Mouse (Mus musculus): ENCODE results near the gene Nfrkb.

The Nfrkb gene

GRCm38 (mm10) chr9:31430011-31430410, 44.0 kb downstream of the Nfrkb start:
- no peak for DNase-seq

DNA sequence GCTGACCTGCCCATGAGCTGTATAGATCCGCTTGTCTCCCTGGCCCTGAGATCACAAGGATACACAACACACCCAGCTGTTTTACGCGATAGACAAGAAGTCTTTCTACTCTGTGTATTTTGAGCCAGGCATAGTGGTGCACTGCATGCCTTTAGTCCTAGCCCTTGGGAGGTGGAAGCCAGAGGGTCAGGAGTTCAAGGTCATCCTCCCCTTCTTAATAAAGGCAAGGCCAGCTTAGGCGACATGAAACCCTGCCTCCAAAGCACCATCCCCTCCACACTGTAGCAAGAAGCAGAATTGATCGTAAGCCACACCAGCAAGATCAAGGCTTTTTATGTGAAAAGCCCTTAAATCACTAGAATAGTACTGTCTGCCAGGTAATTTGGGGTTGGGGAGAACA, 45.8 kb downstream of the Nfrkb start:
- DNase-seq = no peak

GRCm38 (mm10) chr9:31432336-31432975, 46.5 kb downstream of the Nfrkb start:
- no peak for DNase-seq

DNA sequence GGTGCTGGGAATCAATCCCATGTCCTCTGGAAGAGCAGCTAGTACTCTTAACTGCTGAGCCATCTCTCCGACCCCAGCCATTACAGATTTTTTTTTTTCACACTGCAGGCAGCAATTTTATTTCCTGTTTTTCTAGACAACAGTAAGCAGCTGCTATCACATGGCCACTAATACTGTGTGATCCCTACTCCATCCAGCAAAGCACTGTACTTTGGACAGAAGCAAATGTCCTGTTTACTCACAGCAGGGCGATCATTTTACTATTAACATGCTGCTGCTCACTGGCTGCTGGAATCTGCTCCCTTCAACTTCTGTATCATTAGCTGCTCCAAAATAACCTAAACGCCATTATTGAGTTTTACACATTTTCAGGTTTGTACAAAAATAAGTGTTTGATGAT, 47.4 kb downstream of the Nfrkb start:
- no peak for DNase-seq

DNA sequence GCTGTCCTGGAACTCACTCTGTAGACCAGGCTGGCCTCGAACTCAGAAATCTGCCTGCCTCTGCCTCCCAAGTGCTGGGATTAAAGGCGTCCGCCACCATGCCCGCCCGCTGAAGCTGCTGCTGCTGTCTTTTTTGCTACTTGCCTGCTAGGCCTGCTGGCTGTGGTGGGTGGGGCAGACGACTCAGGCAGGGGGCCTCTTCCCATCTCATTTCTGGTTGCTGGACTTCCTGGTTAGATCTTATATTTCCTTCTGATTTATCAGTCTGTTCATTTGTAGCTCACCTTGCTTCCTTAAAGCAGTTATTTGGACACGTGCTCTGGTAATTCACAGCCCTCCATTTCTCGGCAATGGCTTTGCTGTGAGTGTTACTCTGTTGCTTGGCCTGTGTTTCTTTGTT, 49.4 kb downstream of the Nfrkb start:
- no peak for DNase-seq

DNA sequence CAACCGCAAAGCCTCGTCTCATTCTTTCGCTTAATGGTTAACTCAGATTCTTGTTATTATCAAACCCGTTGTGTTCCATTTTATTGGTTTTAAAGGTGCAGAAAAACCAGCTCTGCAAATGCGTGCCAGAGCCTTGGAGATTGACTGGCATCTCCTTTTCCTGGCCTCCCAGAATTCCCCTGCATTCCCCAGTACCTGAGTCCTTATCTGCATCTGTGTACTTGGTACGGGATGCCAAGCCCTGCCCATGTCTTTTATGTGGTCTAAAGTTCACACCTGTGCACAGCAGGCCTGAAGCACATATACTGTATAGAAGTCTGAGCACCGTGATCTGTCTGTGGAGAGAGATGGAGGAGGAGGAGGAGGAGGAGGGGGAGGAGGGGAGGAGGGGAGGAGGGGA, 51.9 kb downstream of the Nfrkb start:
- no peak for DNase-seq

DNA sequence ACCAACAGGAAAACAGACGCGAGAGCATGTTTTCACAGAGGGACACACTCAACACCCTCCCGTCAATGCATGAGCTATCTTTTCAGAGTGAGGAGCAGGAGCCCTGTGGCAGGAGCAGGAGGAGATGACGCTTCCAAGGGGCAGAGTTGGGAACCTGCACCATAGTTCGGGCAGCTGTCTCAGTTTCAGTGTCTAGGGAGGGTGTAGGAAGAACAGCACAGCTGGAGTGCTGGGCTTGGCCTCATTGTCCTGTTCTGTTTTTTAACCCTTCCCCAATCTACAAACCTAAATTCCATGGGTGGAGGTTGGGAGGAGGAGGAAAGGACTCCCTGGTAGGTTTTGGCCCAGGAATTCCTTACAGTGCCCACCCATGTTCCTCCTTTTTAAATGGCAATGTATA, 52.8 kb downstream of the Nfrkb start:
- no peak for DNase-seq

GRCm38 (mm10) chr9:31439341-31439740, 53.3 kb downstream of the Nfrkb start:
- no peak for DNase-seq

DNA sequence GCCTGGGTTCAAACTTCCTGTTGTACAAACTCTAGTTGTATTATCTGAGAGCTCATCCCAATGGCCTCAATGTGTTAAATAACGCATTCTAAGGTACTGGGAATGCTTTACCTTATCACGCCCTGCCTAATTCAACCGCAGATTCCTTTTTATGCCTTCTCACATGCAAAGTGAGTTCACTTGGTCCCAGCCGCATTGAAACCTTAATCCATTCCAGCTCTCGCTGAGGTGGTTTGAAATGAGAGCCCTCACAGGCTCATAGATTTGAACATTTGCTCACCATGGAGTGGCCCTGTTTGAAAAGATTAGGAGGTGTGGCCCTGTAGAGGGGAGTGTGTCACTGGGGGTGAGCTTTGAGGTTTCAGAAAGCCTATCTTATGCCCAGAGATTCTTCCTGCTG, 54.4 kb downstream of the Nfrkb start:
- no peak for DNase-seq

DNA sequence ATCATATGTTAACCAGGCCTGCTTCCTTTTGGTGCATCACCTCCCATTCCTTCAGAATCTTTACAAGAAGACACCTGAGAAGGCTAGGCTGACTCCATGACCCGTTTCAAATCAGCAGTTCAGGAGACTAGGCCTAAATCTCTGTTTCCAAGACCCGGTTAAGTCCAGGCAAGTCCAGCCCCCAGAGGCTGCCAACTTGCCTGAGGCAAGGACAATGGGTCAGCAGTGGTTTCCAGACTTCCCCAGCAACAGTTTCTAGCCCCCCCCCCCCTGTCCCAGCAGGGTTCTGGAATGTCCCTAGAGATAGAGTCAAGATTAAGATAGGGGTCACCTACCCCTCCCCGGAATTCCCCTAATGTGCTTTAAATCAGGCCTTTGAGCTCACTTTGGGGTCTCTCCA, 55.5 kb downstream of the Nfrkb start:
- no peak for DNase-seq

DNA sequence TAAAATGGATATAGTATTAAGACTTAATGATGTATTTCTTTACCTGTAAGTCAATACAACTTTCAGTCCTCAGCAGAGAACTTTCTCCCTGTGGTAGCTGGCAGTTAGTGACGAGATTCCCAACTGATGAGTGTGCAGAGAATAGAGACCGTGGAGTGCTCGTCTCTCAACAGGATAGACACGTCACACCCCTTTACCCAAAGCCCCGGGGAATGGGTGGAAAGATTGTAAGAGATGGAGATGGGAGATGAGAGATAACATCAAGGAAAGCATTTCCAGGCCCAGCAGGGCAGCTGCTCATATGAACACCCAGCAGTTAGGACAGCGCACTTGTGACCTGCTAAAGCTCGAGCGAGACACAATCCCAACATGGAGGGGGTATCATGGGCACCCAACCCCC, 58.2 kb downstream of the Nfrkb start:
- no peak for DNase-seq

DNA sequence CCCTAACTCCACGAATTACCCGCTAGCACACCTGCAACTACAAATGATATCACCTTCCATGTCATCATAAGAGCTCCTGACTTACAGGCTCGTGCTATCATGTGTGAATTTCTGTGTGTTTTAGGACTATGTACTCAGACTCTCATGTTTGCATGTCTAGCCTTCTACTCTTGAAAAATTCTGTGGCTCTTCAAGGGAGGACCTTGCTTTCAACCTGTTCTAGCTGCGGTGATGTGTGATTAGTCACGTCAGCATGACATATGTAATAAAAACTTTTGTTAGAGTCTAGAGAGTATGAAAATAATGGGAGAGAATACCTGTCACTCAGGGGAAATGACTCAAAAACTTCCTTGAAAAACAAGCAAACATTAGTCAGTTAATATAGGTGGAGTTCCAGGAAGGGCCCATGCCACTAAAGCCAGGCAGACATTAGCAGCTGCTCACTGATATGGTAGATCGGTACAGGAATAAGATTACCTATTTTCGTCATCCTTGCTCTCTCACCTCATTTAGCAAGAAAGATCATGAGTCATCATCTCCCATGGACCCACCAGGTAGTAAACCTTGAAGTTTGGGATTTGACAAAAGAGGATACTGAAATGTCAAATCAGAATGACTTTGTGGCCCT, 63.3 kb downstream of the Nfrkb start:
- no peak for DNase-seq

- DNase-seq = no peak
These were observed 66.2 kb downstream of the Nfrkb start for GRCm38 (mm10) chr9:31452166-31452565.

GRCm38 (mm10) chr9:31454356-31454755, 68.4 kb downstream of the Nfrkb start:
- DNase-seq = no peak

- no peak for DNase-seq
These were observed 77.2 kb downstream of the Nfrkb start for GRCm38 (mm10) chr9:31463190-31463589.

DNA sequence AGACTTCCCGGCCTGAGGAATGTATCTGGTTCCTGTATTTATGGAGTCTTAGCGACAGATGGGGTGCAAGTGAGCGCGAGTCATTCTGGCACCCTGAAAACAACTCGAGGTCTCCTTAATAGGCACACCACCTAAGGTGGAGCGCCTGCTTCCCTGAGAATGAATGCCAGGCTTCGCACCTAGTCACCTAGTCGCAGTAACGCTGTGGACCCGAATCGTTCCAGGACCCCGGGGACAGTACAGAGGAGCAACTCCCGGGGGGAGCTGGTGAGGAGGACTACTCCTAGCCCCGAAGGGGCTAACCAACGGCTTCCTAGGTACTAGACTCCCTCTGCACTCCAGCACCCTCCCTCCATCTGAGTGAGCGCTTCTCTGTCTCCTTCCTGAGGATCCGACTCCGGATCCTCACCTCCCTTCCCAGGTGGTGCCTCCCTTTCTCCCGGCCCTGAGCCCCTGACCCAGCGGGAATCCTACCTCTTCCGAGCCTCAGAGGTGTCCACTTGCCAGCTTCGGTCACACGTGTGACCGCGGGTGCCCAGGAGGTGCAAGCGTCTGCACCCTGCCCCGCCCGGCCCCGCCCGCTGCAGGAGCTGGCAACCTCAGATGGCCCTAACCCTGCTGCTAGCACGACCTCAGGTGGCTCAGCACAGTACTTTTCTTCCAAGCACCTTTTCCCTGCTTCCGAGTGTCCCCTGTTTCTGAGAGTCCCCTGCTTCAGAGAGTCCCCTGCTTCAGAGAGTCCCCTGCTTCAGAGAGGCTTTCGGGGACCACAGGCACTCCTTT, 77.9 kb downstream of the Nfrkb start, which contains the start of gene Tmem45b:
Tmem45b (minus strand) TSS at position 771 of the 783 bp plus-strand sequence.
- no peak for DNase-seq

Data from cerebellum, adult 11-12 months (tissue).